Mouse (Mus musculus) stomach, embryonic 15.5 days (tissue): ENCODE results near the gene Nudt3. TPM values are rescaled to one million over a fixed set of nuclear protein-coding genes. Genes with fewer than 3 reads are reported as not detected.
A peak's percentile ranks its signal among the peaks of the same experiment; 100 is the strongest.
"Not testable (repeated sequence)": the region's sequence is repeated elsewhere in the genome, so short reads cannot be mapped to it uniquely, and the experiment has no call there.

ENCODE experiments used
- ATAC-seq: fragments of 200-750 bp; cut with Nextera tagmentation; 2 replicates; pipeline ENCODE4 v1.8.0; 2017; ENCODE audit warnings: low read depth, moderate number of reproducible peaks, moderate TSS enrichment; ENCODE audit not compliant: insufficient read depth, low FRiP score
- H3K27ac ChIP-seq: fragments of 300-500 bp; sonication (generic); 2 replicates; pipeline ENCODE4 v1.5.1; 2015; ENCODE audit warnings: mild to moderate bottlenecking, inconsistent platforms
- H3K27me3 ChIP-seq: fragments of 300-500 bp; sonication (generic); replicated peaks from 2 replicates; pipeline ENCODE4 v1.6.1; 2015; ENCODE audit warnings: inconsistent platforms
- H3K36me3 ChIP-seq: fragments of 300-500 bp; sonication (generic); 2 replicates; pipeline ENCODE4 v1.6.1; 2015; ENCODE audit warnings: inconsistent platforms
- H3K4me1 ChIP-seq: fragments of 300-500 bp; sonication (generic); 2 replicates; pipeline ENCODE4 v1.6.1; 2015; ENCODE audit warnings: inconsistent platforms
- H3K4me2 ChIP-seq: fragments of 300-500 bp; sonication (generic); 2 replicates; pipeline ENCODE4 v1.6.1; 2015; ENCODE audit warnings: mild to moderate bottlenecking, inconsistent platforms
- H3K4me3 ChIP-seq: fragments of 300-500 bp; sonication (generic); replicated peaks from 2 replicates; pipeline ENCODE4 v1.5.1; 2015; ENCODE audit warnings: inconsistent platforms
- H3K9ac ChIP-seq: fragments of 300-500 bp; sonication (generic); 2 replicates; pipeline ENCODE4 v1.6.1; 2015; ENCODE audit warnings: inconsistent platforms
- H3K9me3 ChIP-seq: fragments of 300-500 bp; sonication (generic); 2 replicates; pipeline ENCODE4 v1.6.1; 2016; ENCODE audit warnings: inconsistent platforms
- WGBS: fragments of 180-500 bp; shearing (Covaris S2); methylation state at CpG from one replicate; pipeline ENCODE4 v1.1.7; 2015; 5-methylcytosine and 5-hydroxymethylcytosine counted together
- polyA plus RNA-seq: library from polyadenylated mRNA; unstranded; fragments of >200 nt; fragmentation: Nextera tagmentation; extraction: Ambion mirVana; gene quantifications from 2 replicates; pipeline ENCODE4 v1.2.1, GENCODE M21; 2015

The Nudt3 gene
- polyA plus RNA-seq, 1 experiment from 2014 or later: 79.3 TPM

GRCm38 (mm10) chr17:27650160-27650559, 26.9 kb upstream of the Nudt3 start:
- H3K4me2 ChIP-seq: no peak overlapping the region
- no peaks in the 10 kb centered on the region for H3K9me3 ChIP-seq
- H3K4me3 ChIP-seq: no peak overlapping the region
- H3K9ac ChIP-seq: no peak overlapping the region
- H3K27ac ChIP-seq: no peak overlapping the region
- no peak for ATAC-seq
- no peaks in the 10 kb centered on the region for H3K4me1 ChIP-seq
- 9% methylated on average over 12 of the region's 12 CpGs for WGBS
- H3K27me3 ChIP-seq: peaks cover 6% of the 10 kb centered on the region
- no peaks in the 10 kb centered on the region for H3K36me3 ChIP-seq

- H3K4me3 ChIP-seq: no peak overlapping the region
- H3K36me3 ChIP-seq: no peaks in the 10 kb centered on the region
- whole genome bisulfite sequencing: 43% methylated on average over 7 of the region's 7 CpGs
- no peaks in the 10 kb centered on the region for H3K9me3 ChIP-seq
- H3K4me1 ChIP-seq: peaks cover 12% of the 10 kb centered on the region; the same call in 1 of the 2 replicates
- no peak for ATAC-seq
- no peak overlapping the region for H3K9ac ChIP-seq
- no peak overlapping the region for H3K4me2 ChIP-seq
- H3K27ac ChIP-seq: no peak overlapping the region
- H3K27me3 ChIP-seq: no peaks in the 10 kb centered on the region
Observed at GRCm38 (mm10) chr17:27645807-27646206, 22.5 kb upstream of the Nudt3 start.

- WGBS: 44% methylated on average over 2 of the region's 2 CpGs
- H3K4me1 ChIP-seq: peaks cover 12% of the 10 kb centered on the region; the same call in 1 of the 2 replicates
- no peaks in the 10 kb centered on the region for H3K27me3 ChIP-seq
- no peak for ATAC-seq
- H3K9me3 ChIP-seq: no peaks in the 10 kb centered on the region
- H3K36me3 ChIP-seq: no peaks in the 10 kb centered on the region
- no peak overlapping the region for H3K27ac ChIP-seq
- no peak overlapping the region for H3K4me3 ChIP-seq
- no peak overlapping the region for H3K4me2 ChIP-seq
- H3K9ac ChIP-seq: no peak overlapping the region
Observed at GRCm38 (mm10) chr17:27644572-27644971, 21.3 kb upstream of the Nudt3 start.

- no peaks in the 10 kb centered on the region for H3K9me3 ChIP-seq
- H3K36me3 ChIP-seq: no peaks in the 10 kb centered on the region
- no peak overlapping the region for H3K4me3 ChIP-seq
- H3K4me2 ChIP-seq: no peak overlapping the region
- WGBS: 81% methylated on average over 9 of the region's 9 CpGs
- H3K27ac ChIP-seq: no peak overlapping the region
- no peaks in the 10 kb centered on the region for H3K27me3 ChIP-seq
- peaks cover 12% of the 10 kb centered on the region; the same call in 1 of the 2 replicates for H3K4me1 ChIP-seq
- no peak for ATAC-seq
- no peak overlapping the region for H3K9ac ChIP-seq
Observed at GRCm38 (mm10) chr17:27643756-27644155, 20.5 kb upstream of the Nudt3 start.

GRCm38 (mm10) chr17:27643101-27643500, 19.8 kb upstream of the Nudt3 start:
- 29% methylated on average over 6 of the region's 6 CpGs for WGBS
- Histone ChIP-seq H3K36me3 (no peaks in the 10 kb centered on the region), H3K9me3 (no peaks in the 10 kb centered on the region), H3K4me1 (peaks cover 12% of the 10 kb centered on the region; the same call in 1 of the 2 replicates), H3K27ac (0 out of 2 replicates have a peak overlapping the region, but pooled peaks have one; percentile 46), H3K4me2 (peak overlapping the region; percentile 5; the same call in 1 of the 2 replicates), H3K27me3 (no peaks in the 10 kb centered on the region), H3K9ac (no peak overlapping the region), H3K4me3 (no peak overlapping the region)
- no peak for ATAC-seq

GRCm38 (mm10) chr17:27642491-27643062, 19.3 kb upstream of the Nudt3 start:
- 23% methylated on average over 12 of the region's 12 CpGs for WGBS
- Histone ChIP-seq H3K36me3 (no peaks in the 10 kb centered on the region), H3K27me3 (no peaks in the 10 kb centered on the region), H3K4me1 (peaks cover 12% of the 10 kb centered on the region; the same call in 1 of the 2 replicates), H3K9ac (no peak overlapping the region), H3K27ac (0 out of 2 replicates have a peak overlapping the region, but pooled peaks have one; percentile 46), H3K9me3 (no peaks in the 10 kb centered on the region), H3K4me2 (peak overlapping the region; percentile 5; the same call in 1 of the 2 replicates), H3K4me3 (no peak overlapping the region)
- peak; percentile 53; the same call in 1 of the 2 replicates for ATAC-seq

GRCm38 (mm10) chr17:27639851-27640250, 16.6 kb upstream of the Nudt3 start:
- H3K4me2 ChIP-seq, H3K27me3 ChIP-seq, H3K9me3 ChIP-seq, ATAC-seq, H3K27ac ChIP-seq, H3K9ac ChIP-seq, H3K4me3 ChIP-seq, H3K36me3 ChIP-seq: not testable (repeated sequence)
- peaks cover 22% of the 10 kb centered on the region for H3K4me1 ChIP-seq
- 82% methylated on average over 6 of the region's 6 CpGs for whole genome bisulfite sequencing

- Histone ChIP-seq H3K4me1 (peaks cover 23% of the 10 kb centered on the region), H3K4me3 (no peak overlapping the region), H3K4me2 (no peak overlapping the region), H3K36me3 (no peaks in the 10 kb centered on the region), H3K9ac (no peak overlapping the region), H3K27me3 (no peaks in the 10 kb centered on the region), H3K27ac (no peak overlapping the region), H3K9me3 (no peaks in the 10 kb centered on the region)
- no peak for ATAC-seq
- WGBS: 78% methylated on average over 20 of the region's 20 CpGs
Observed at GRCm38 (mm10) chr17:27638921-27639332, 15.6 kb upstream of the Nudt3 start.

- Histone ChIP-seq H3K27ac (no peak overlapping the region), H3K9ac (no peak overlapping the region), H3K4me2 (no peak overlapping the region), H3K4me3 (no peak overlapping the region), H3K9me3 (no peaks in the 10 kb centered on the region), H3K36me3 (peaks cover 10% of the 10 kb centered on the region; the same call in 1 of the 2 replicates), H3K4me1 (peaks cover 27% of the 10 kb centered on the region), H3K27me3 (no peaks in the 10 kb centered on the region)
- WGBS: 62% methylated on average over 9 of the region's 9 CpGs
- ATAC-seq: no peak
Observed at GRCm38 (mm10) chr17:27637333-27637732, 14.0 kb upstream of the Nudt3 start.

- Histone ChIP-seq H3K4me2 (peak within 1 kb of the TSS; percentile 83), H3K9me3 (no peaks in the 10 kb centered on the region), H3K36me3 (peaks cover 19% of the 10 kb centered on the region), H3K27ac (peak within 1 kb of the TSS; percentile 90), H3K4me3 (peak within 1 kb of the TSS; percentile 81), H3K27me3 (no peaks in the 10 kb centered on the region), H3K4me1 (peaks cover 35% of the 10 kb centered on the region), H3K9ac (no peak within 1 kb of the TSS)
- 41% methylated on average over 18 of the region's 18 CpGs for WGBS
- no peak for ATAC-seq
Observed at GRCm38 (mm10) chr17:27636132-27637020, 13.1 kb upstream of the Nudt3 start, which contains the start of gene Rps10. Gene Rps10, minus strand, starts transcription at chr17:27636669.

- not testable (repeated sequence) for H3K27me3 ChIP-seq
- H3K4me1 ChIP-seq: peaks cover 42% of the 10 kb centered on the region
Observed at GRCm38 (mm10) chr17:27635575-27635903, 12.2 kb upstream of the Nudt3 start.

More at GRCm38 (mm10) chr17:27635575-27635903, 12.2 kb upstream of the Nudt3 start:
- not testable (repeated sequence) for ATAC-seq, H3K9ac ChIP-seq, H3K9me3 ChIP-seq
- Histone ChIP-seq H3K4me2 (peak overlapping the region; percentile 83), H3K36me3 (peaks cover 28% of the 10 kb centered on the region), H3K27ac (peak overlapping the region; percentile 90), H3K4me3 (peak overlapping the region; percentile 81)
- 31% methylated on average over 9 of the region's 9 CpGs for WGBS
